Mouse (Mus musculus): ENCODE measurements around the gene Rpl27.
A peak's percentile ranks its signal among the peaks of the same experiment; 100 is the strongest.
"Not testable (repeated sequence)": the region's sequence is repeated elsewhere in the genome, so short reads cannot be mapped to it uniquely, and the experiment has no call there.

Rpl27 gene

GRCm38 (mm10) chr11:101442127-101442693 lies at the start of gene Rpl27:
Rpl27 (plus strand) TSS chr11:101442298.
- peak; percentile 99 for DNase-seq (ENCODE audit: low read depth)

- DNase-seq (ENCODE audit: low read depth) = peak; percentile 90
Observed at GRCm38 (mm10) chr11:101395110-101395509, 47.0 kb upstream of the Rpl27 start.

- peak; percentile 53 for DNase-seq (ENCODE audit: low read depth)
Observed at GRCm38 (mm10) chr11:101415306-101415705, 26.8 kb upstream of the Rpl27 start.

GRCm38 (mm10) chr11:101416433-101417100 lies 25.5 kb upstream of the Rpl27 start:
- DNase-seq (ENCODE audit: low read depth) = peak; percentile 52

DNA sequence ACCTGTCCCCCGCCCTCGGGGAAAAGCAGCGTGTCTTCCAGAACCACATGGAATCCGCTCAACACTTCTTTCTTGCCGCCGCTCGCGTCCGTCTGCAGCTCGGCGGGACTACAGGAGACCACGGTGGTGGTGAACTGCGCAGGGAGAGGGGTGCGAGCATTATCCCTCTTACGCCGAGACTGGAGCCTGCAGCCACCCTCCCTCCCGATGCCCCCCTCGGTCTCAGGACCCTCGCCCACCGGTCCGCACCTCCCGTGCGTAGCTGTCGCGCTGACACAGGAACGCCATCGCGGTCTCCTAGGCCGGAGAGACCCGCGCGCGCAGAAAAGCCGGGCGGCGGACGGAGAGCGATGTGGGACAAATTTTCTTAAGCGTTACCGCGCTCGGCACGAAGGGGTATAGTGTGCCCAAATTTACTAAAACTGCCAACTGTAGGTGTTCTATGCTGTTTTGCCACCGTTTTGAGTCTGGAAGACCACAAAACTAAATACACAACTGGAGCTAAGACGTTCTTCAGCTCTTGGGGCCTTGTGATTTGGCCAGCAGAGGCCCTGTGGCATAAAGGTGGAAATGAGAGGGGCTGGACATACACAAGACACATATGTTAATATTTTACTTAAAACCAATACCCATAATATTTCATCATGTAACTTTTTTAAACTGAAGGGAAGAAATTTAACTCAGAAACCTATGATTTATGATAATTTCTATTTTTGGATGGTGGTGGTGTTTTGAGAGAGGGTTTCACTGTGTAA lies 24.8 kb upstream of the Rpl27 start, which contains the start of gene Aarsd1:
Aarsd1 (minus strand) TSS at position 515 of the 755 bp plus-strand sequence.
- DNase-seq (ENCODE audit: low read depth) = peak; percentile 88

DNA sequence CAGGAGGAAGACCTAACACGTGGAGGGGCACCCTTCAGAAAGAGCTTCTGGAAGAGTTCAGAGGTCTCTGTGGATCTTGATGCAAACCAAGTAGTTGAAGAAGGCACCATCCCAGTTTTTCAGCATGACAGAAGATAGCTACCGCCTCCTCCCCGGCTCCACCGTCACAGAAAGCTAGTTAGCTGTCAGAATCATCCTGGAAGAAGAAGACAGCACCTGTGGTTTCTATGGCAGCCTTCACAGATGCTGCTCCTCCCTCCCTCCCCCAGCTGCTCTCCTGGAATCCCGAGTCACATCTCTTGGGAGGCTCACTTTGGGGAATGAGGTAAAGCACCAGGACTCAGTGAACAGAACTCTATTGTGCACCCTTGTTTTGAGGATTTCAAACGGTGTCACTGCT lies 23.1 kb upstream of the Rpl27 start:
- no peak for DNase-seq (ENCODE audit: low read depth)

- DNase-seq (ENCODE audit: low read depth) = peak; percentile 51
Observed at GRCm38 (mm10) chr11:101419610-101420009, 22.5 kb upstream of the Rpl27 start.

- DNase-seq (ENCODE audit: low read depth) = no peak
Observed at GRCm38 (mm10) chr11:101420148-101420547, 21.9 kb upstream of the Rpl27 start.

DNA sequence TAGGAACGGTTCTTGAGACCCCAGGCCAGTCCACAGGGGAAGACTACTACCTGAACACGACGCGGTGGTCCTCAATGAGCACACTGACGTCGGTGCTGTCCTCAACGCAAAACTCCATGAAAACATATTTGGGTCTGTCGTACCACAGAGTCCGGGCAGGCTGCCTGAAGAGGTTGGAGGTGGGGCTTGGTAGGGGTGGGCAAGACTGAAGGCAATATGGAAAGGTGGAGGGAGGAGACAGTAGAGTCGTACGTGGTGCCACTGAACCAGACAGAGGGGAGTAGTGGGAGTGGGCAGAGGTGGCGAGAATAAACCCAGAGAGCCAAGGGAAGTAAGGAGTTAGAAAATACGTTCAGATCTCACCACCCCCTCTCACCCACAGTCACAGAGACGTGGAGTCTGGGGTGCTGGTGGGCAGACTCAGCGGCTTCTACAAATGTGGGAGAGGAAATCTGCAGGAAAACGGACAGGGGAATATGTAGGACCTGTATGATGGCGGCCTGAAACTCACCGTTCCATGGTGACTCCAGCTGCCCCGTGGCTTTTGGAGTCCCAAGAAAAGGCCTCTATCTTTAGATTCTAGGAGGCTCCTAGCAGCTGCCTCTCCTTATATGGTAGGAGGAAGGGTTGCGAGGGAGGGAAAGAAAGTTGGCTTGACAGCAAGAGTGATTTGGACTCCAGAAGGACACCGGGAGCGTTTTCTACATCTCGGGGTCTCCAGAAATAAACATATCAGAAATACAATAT lies 17.8 kb upstream of the Rpl27 start, which contains the start of gene Gm27029:
Gm27029 (minus strand) TSS at position 692 of the 747 bp plus-strand sequence.
- peak; percentile 74 for DNase-seq (ENCODE audit: low read depth)

- peak; percentile 99 for DNase-seq (ENCODE audit: low read depth)
Observed at GRCm38 (mm10) chr11:101424925-101425813, 16.9 kb upstream of the Rpl27 start, which contains the start of the genes Rundc1 and Ptges3l. Rundc1 (plus strand) TSS chr11:101425085. Ptges3l (minus strand) TSS chr11:101425333.

GRCm38 (mm10) chr11:101426165-101426564 lies 15.9 kb upstream of the Rpl27 start:
- no peak for DNase-seq (ENCODE audit: low read depth)

GRCm38 (mm10) chr11:101431327-101431726 lies 10.8 kb upstream of the Rpl27 start:
- no peak for DNase-seq (ENCODE audit: low read depth)

DNA sequence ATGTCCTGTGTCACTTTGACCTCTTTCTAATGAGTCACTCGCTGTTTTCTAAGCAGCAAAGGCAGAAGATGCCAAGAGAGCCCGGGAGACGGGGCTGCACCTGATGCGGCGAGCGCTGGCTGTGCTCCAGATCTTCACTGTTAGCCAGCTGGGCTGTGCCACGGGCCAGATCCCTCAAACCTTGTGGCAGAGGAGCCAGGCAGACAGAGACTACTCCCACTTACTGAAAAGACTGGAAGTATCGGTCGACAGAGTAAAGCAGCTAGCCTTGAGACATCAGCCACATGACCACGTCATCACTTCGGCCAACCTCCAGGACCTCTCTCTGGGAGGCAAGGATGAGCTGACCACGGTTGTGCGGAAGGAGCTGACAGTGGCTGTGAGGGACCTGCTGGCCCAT lies 8.7 kb upstream of the Rpl27 start:
- no peak for DNase-seq (ENCODE audit: low read depth)

- no peak for DNase-seq (ENCODE audit: low read depth)
Observed at GRCm38 (mm10) chr11:101435831-101436230, 6.3 kb upstream of the Rpl27 start.

GRCm38 (mm10) chr11:101436916-101437315 lies 5.2 kb upstream of the Rpl27 start:
- no peak for DNase-seq (ENCODE audit: low read depth)

- not testable (repeated sequence) for DNase-seq (ENCODE audit: low read depth)
Observed at GRCm38 (mm10) chr11:101438006-101438405, 4.1 kb upstream of the Rpl27 start.

DNA sequence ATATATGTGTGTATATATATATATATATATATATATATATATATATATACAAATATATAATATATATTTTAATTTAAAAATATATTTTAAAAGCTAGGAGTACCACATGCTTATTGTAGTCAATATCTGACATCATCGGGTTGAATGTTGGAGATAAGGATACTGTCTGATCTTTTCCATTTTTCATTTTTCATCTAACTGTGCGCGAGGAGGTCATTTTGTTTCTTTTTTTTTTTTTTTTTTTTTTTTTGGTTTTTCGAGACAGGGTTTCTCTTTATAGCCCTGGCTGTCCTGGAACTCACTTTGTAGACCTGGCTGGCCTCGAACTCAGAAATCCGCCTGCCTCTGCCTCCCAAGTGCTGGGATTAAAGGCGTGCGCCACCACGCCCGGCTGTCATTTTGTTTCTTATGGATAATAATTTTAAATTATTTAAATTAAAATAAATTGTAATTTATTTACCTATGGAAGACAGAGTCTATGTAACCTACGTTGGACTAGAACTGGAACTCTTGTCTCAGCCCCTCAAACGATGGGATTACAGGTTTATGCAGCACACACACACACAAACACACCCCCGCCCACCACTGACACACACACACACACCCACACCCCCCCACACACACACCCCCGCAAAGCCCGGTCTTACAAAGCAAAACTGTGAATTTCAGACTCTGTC lies 510 bp upstream of the Rpl27 start:
- DNase-seq (ENCODE audit: low read depth) = not testable (repeated sequence)

- DNase-seq (ENCODE audit: low read depth) = no peak
Observed at GRCm38 (mm10) chr11:101442760-101443159, 662 bp downstream of the Rpl27 start.

DNA sequence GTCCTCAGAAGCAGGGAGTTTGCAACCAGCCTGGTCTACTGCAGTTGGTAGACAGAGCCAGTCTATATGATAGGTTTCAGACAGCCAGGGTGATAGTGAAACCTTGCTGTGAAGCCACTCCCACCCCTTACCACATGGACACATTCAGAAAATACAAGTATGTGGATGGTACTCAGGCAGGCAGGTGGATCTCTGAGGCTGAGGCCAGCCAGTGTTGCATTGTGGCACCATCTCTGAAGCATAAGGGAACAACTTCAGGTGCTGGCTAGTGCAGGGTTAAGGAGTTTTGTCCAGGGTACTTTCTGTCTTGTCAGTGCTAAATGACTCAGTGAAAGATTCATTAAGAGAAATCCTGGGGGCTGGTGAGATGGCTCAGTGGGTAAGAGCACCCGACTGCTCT lies 4.2 kb downstream of the Rpl27 start:
- DNase-seq (ENCODE audit: low read depth) = no peak

- not testable (repeated sequence) for DNase-seq (ENCODE audit: low read depth)
Observed at GRCm38 (mm10) chr11:101446860-101447259, 4.8 kb downstream of the Rpl27 start.

All from NIH3T3 (cell line).